Mouse (Mus musculus) stomach, embryonic 15.5 days (tissue): Measurements from ENCODE around the gene Vps51. TPM values are rescaled to one million over a fixed set of nuclear protein-coding genes. Genes with fewer than 3 reads are reported as not detected.
A peak's percentile ranks its signal among the peaks of the same experiment; 100 is the strongest.

Experiments
- ATAC-seq: fragments of 200-750 bp; cut with Nextera tagmentation; 2 replicates; pipeline ENCODE4 v1.8.0; 2017; ENCODE audit warnings: low read depth, moderate number of reproducible peaks, moderate TSS enrichment; ENCODE audit not compliant: insufficient read depth, low FRiP score
- H3K27ac ChIP-seq: fragments of 300-500 bp; sonication (generic); 2 replicates; pipeline ENCODE4 v1.5.1; 2015; ENCODE audit warnings: mild to moderate bottlenecking, inconsistent platforms
- H3K27me3 ChIP-seq: fragments of 300-500 bp; sonication (generic); replicated peaks from 2 replicates; pipeline ENCODE4 v1.6.1; 2015; ENCODE audit warnings: inconsistent platforms
- H3K36me3 ChIP-seq: fragments of 300-500 bp; sonication (generic); 2 replicates; pipeline ENCODE4 v1.6.1; 2015; ENCODE audit warnings: inconsistent platforms
- H3K4me1 ChIP-seq: fragments of 300-500 bp; sonication (generic); 2 replicates; pipeline ENCODE4 v1.6.1; 2015; ENCODE audit warnings: inconsistent platforms
- H3K4me2 ChIP-seq: fragments of 300-500 bp; sonication (generic); 2 replicates; pipeline ENCODE4 v1.6.1; 2015; ENCODE audit warnings: mild to moderate bottlenecking, inconsistent platforms
- H3K4me3 ChIP-seq: fragments of 300-500 bp; sonication (generic); replicated peaks from 2 replicates; pipeline ENCODE4 v1.5.1; 2015; ENCODE audit warnings: inconsistent platforms
- H3K9ac ChIP-seq: fragments of 300-500 bp; sonication (generic); 2 replicates; pipeline ENCODE4 v1.6.1; 2015; ENCODE audit warnings: inconsistent platforms
- H3K9me3 ChIP-seq: fragments of 300-500 bp; sonication (generic); 2 replicates; pipeline ENCODE4 v1.6.1; 2016; ENCODE audit warnings: inconsistent platforms
- WGBS: fragments of 180-500 bp; shearing (Covaris S2); methylation state at CpG from one replicate; pipeline ENCODE4 v1.1.7; 2015; 5-methylcytosine and 5-hydroxymethylcytosine counted together
- polyA plus RNA-seq: library from polyadenylated mRNA; unstranded; fragments of >200 nt; fragmentation: Nextera tagmentation; extraction: Ambion mirVana; gene quantifications from 2 replicates; pipeline ENCODE4 v1.2.1, GENCODE M21; 2015

Gene Vps51
- polyA plus RNA-seq, 1 experiment from 2014 or later = 69.1 TPM

DNA sequence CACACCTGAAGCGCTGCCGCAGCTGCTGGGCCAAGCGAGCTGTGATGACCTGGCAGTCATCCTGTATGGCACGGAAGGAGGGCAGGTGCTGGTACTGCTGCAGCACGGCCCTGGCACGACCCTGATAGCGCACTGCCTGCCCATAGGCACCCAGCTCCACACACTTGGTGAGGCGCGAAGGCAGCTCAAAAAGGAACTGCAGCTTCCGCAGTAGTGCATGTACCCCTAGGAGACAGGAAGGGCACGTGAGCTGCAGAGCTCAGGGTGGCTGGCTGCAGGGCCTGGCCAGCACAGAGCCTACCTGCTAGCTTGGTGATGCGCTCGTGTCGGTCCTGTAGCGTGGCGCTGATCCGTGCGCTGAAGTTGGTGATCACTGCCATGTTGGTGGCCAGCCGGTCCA lies 5.8 kb downstream of the Vps51 start:
- Histone ChIP-seq H3K9ac (no peak overlapping the region), H3K9me3 (no peaks in the 10 kb centered on the region), H3K27ac (no peak overlapping the region), H3K36me3 (peaks cover 28% of the 10 kb centered on the region), H3K4me3 (no peak overlapping the region), H3K27me3 (no peaks in the 10 kb centered on the region), H3K4me1 (peaks cover 32% of the 10 kb centered on the region), H3K4me2 (no peak overlapping the region)
- 90% methylated on average over 19 of the region's 19 CpGs for WGBS
- no peak for ATAC-seq

- Histone ChIP-seq H3K27me3 (no peaks in the 10 kb centered on the region), H3K4me1 (peaks cover 28% of the 10 kb centered on the region), H3K4me3 (no peak overlapping the region), H3K36me3 (peaks cover 28% of the 10 kb centered on the region), H3K4me2 (no peak overlapping the region), H3K9me3 (no peaks in the 10 kb centered on the region), H3K27ac (no peak overlapping the region), H3K9ac (no peak overlapping the region)
- no peak for ATAC-seq
- 89% methylated on average over 31 of the region's 31 CpGs for WGBS
Observed at GRCm38 (mm10) chr19:6070571-6071250, 6.3 kb downstream of the Vps51 start.

GRCm38 (mm10) chr19:6069851-6070250 lies 7.2 kb downstream of the Vps51 start:
- peaks cover 22% of the 10 kb centered on the region for H3K36me3 ChIP-seq
- H3K9me3 ChIP-seq = no peaks in the 10 kb centered on the region
- WGBS = 90% methylated on average over 10 of the region's 10 CpGs
- H3K4me1 ChIP-seq = peaks cover 22% of the 10 kb centered on the region
- no peak for ATAC-seq
- no peak overlapping the region for H3K4me2 ChIP-seq
- H3K27ac ChIP-seq = no peak overlapping the region
- no peak overlapping the region for H3K4me3 ChIP-seq
- no peaks in the 10 kb centered on the region for H3K27me3 ChIP-seq
- H3K9ac ChIP-seq = no peak overlapping the region

DNA sequence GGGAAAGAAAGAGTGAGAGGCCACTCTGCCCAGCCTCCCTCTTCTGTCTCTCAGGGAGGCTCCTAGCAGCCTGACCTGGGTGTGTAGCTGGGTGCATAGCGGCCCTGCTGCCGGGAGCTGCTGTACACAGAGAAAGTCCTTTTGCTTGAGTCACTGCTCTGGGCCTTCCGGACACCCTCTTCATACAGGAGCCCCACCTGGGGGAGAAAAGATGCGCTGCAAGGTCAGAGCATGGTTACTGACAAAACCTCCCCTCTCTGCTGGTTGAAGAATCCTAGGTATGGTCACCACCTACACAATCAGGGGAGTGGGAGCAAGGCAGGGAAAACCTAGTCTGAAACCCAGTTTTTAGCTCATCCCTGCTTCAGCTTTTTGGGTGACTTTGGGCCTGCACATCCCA lies 8.1 kb downstream of the Vps51 start:
- peaks cover 20% of the 10 kb centered on the region for H3K4me1 ChIP-seq
- no peaks in the 10 kb centered on the region for H3K9me3 ChIP-seq
- H3K27ac ChIP-seq = no peak overlapping the region
- peaks cover 22% of the 10 kb centered on the region for H3K36me3 ChIP-seq
- WGBS = 67% methylated on average over 4 of the region's 4 CpGs
- no peak overlapping the region for H3K9ac ChIP-seq
- H3K4me3 ChIP-seq = no peak overlapping the region
- H3K27me3 ChIP-seq = no peaks in the 10 kb centered on the region
- no peak for ATAC-seq
- no peak overlapping the region for H3K4me2 ChIP-seq

- H3K4me1 ChIP-seq = peaks cover 24% of the 10 kb centered on the region
- peak within 1 kb of the TSS; percentile 50 for H3K4me3 ChIP-seq
- peak; percentile 94 for ATAC-seq
- peaks cover 22% of the 10 kb centered on the region for H3K36me3 ChIP-seq
- WGBS = 8% methylated on average over 33 of the region's 33 CpGs
- H3K4me2 ChIP-seq = peak within 1 kb of the TSS; percentile 99
- peak within 1 kb of the TSS; percentile 85 for H3K27ac ChIP-seq
- no peaks in the 10 kb centered on the region for H3K9me3 ChIP-seq
- no peaks in the 10 kb centered on the region for H3K27me3 ChIP-seq
- H3K9ac ChIP-seq = peak within 1 kb of the TSS; percentile 46; the same call in 1 of the 2 replicates
Observed at GRCm38 (mm10) chr19:6067724-6068415, 9.2 kb downstream of the Vps51 start, which contains the start of gene Tm7sf2. Tm7sf2 (minus strand) TSS chr19:6068373.

GRCm38 (mm10) chr19:6067011-6067723 lies 9.9 kb downstream of the Vps51 start:
- H3K27me3 ChIP-seq = no peaks in the 10 kb centered on the region
- WGBS = 1% methylated on average over 30 of the region's 30 CpGs
- H3K9ac ChIP-seq = peak overlapping the region; percentile 46; the same call in 1 of the 2 replicates
- peak overlapping the region; percentile 99 for H3K4me2 ChIP-seq
- no peaks in the 10 kb centered on the region for H3K9me3 ChIP-seq
- H3K4me3 ChIP-seq = peak overlapping the region; percentile 50
- H3K27ac ChIP-seq = peak overlapping the region; percentile 85
- H3K4me1 ChIP-seq = peaks cover 30% of the 10 kb centered on the region
- peaks cover 22% of the 10 kb centered on the region for H3K36me3 ChIP-seq
- ATAC-seq = peak; percentile 50

DNA sequence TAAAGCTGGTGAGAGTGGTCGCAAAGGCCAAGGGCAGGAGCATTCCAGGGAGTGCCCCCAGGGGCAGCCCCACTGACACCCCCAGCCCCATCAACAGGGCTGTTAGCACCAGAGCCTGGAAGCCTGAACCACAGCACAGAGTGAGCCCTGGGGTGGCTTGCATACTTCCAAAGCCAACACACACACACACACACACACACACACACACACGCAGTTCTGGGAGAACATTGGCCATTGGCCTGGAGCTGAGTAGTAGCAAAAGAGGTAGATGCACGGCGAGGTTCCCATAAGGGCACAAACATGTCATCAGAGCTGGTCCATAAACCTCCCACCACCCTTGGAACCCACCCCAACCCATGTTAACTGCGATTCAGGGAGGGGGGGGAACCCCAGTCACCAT lies 10.5 kb downstream of the Vps51 start:
- Histone ChIP-seq H3K9me3 (no peaks in the 10 kb centered on the region), H3K27ac (peak overlapping the region; percentile 85; the same call in 1 of the 2 replicates), H3K4me2 (peak overlapping the region; percentile 99), H3K9ac (peak overlapping the region; percentile 46; the same call in 1 of the 2 replicates), H3K36me3 (peaks cover 22% of the 10 kb centered on the region), H3K27me3 (no peaks in the 10 kb centered on the region), H3K4me1 (peaks cover 35% of the 10 kb centered on the region), H3K4me3 (peak overlapping the region; percentile 50)
- ATAC-seq = no peak
- 34% methylated on average over 5 of the region's 5 CpGs for WGBS

DNA sequence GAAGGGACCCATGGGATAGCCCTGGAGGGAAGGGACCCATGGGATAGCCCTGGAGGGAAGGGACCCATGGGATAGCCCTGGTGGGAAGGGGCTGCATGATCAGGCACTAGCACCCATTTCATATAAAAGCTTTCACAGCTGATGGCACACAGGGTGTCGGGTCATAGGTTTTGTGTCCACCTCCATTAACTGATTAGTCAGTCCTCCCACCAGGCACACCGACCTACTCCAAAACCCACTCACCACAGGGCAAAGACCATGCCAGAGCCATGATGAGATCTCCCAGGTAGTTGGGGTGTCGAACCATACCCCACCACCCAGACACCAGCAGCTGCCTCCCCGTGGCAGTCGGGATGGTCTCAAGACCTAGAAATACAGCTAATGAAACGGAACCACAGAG lies 13.9 kb downstream of the Vps51 start:
- Histone ChIP-seq H3K27me3 (no peaks in the 10 kb centered on the region), H3K36me3 (peaks cover 3% of the 10 kb centered on the region; the same call in 1 of the 2 replicates), H3K27ac (no peak overlapping the region), H3K4me2 (peak overlapping the region; percentile 98; the same call in 1 of the 2 replicates), H3K9ac (no peak overlapping the region), H3K4me3 (peak overlapping the region; percentile 93; the same call in 1 of the 2 replicates), H3K4me1 (peaks cover 40% of the 10 kb centered on the region), H3K9me3 (no peaks in the 10 kb centered on the region)
- ATAC-seq = no peak
- 93% methylated on average over 6 of the region's 6 CpGs for WGBS

DNA sequence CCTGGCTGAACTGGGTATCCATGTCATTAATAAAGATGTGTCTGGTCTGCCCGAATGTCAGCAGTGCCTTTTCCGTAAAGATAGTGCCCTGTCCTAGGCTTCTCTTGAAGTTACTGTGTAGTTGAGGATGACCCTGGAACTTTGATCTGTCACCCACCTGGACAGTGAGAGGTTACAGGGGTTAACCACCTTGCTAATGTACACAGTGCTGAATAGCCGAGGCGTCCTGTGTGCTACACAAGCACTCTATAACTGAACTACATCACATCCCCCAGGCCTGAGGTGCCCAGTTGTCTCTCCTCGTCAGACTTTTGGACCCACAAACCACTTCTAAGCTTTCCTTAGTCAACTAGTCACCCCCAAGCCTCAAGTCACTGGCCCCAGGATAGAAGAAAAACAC lies 14.6 kb downstream of the Vps51 start:
- 37% methylated on average over 5 of the region's 5 CpGs for WGBS
- no peaks in the 10 kb centered on the region for H3K27me3 ChIP-seq
- no peaks in the 10 kb centered on the region for H3K9me3 ChIP-seq
- no peak for ATAC-seq
- H3K4me1 ChIP-seq = peaks cover 36% of the 10 kb centered on the region
- peak overlapping the region; percentile 93 for H3K4me3 ChIP-seq
- peak overlapping the region; percentile 98 for H3K4me2 ChIP-seq
- H3K27ac ChIP-seq = peak overlapping the region; percentile 95
- peaks cover 3% of the 10 kb centered on the region; the same call in 1 of the 2 replicates for H3K36me3 ChIP-seq
- H3K9ac ChIP-seq = peak overlapping the region; percentile 94; the same call in 1 of the 2 replicates

GRCm38 (mm10) chr19:6061641-6062302 lies 15.3 kb downstream of the Vps51 start:
- peaks cover 3% of the 10 kb centered on the region; the same call in 1 of the 2 replicates for H3K36me3 ChIP-seq
- 0 out of 2 replicates have a peak, but pooled peaks have one; percentile 5 for ATAC-seq
- H3K9me3 ChIP-seq = no peaks in the 10 kb centered on the region
- H3K4me3 ChIP-seq = peak overlapping the region; percentile 93
- H3K4me2 ChIP-seq = peak overlapping the region; percentile 98
- no peaks in the 10 kb centered on the region for H3K27me3 ChIP-seq
- peak overlapping the region; percentile 95 for H3K27ac ChIP-seq
- peaks cover 31% of the 10 kb centered on the region for H3K4me1 ChIP-seq
- WGBS = under 1% methylated on average over 44 of the region's 44 CpGs
- peak overlapping the region; percentile 94 for H3K9ac ChIP-seq

DNA sequence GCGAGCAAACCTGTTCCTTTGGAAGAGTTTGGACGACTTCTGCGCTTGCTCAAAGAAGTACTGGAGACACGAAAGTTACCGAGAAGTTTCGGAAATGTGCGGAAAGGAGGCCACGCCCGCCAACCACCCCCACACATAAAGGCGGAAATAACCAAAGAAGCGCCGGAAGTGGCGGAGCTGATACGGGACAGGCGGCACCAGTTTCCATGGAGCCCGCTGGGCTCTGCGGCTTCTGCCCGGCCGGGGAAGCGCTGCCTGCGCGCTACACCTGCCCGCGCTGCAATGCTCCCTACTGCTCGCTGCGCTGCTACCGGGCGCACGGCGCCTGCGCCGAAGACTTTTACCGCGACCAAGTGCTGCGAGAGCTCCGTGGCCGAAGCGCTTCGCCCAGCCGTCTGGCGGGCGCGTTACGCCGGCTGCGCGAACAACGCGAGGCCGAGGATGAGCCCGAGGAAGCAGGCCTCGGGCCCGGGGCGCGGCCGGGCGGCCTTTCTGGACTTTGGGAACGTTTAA lies 16.0 kb downstream of the Vps51 start, which contains the start of gene Znhit2:
Gene Znhit2, plus strand, starts transcription at position 172 of the 513 bp plus-strand sequence.
- under 1% methylated on average over 58 of the region's 58 CpGs for WGBS
- Histone ChIP-seq H3K4me2 (peak within 1 kb of the TSS; percentile 98), H3K9me3 (no peaks in the 10 kb centered on the region), H3K4me1 (peaks cover 31% of the 10 kb centered on the region), H3K4me3 (peak within 1 kb of the TSS; percentile 93), H3K27me3 (no peaks in the 10 kb centered on the region), H3K27ac (peak within 1 kb of the TSS; percentile 95), H3K9ac (peak within 1 kb of the TSS; percentile 94), H3K36me3 (peaks cover 3% of the 10 kb centered on the region; the same call in 1 of the 2 replicates)
- peak; percentile 72 for ATAC-seq
